Mouse (Mus musculus): ENCODE results near the gene Fam241a.

DNA sequence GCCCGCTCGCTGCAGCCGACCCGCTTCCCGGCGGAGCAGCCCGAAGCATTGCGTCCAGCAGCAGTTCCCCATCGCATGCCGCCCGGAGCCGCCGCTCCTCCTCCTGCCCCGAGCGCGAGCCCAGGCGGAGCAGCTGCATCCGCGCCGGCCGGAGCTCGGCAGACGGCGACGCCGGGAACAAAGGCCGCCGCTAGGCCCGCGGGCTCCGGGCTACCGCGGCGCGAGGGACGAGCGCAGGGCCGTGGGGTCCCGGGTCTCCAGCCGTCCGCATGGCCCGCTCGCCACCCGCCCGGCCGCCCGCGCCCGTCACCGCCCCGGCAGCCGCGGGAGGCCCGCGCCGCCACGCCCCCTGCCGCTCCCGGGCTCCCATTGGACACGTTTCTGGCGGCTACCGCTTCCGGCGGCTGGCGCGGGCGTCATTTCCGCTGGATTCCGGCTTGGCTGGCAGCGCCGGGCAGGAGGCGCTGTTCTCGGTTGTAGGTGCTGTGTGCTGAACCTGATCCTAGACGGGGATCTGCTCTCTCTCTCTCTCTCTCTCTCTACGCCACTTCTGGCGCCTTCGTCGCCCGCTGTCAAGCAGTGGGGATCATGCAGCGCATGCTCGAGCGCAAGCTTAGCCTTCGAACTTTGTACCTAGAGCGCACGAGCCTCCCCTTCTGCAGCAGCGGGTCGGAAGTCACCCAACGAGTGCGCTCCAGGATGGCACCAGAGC is 58.8 kb downstream of the Fam241a start, which contains the start of gene Ap1ar:
- TF ChIP-seq CTCF (IDR thresholded peaks at IDR 0.05; ENCODE audit: low read depth) (peak; percentile 82), EP300 (optimal IDR thresholded peaks at IDR 0.05) (no peak)
